Mouse (Mus musculus): ENCODE measurements around the gene Ppm1e.

Ppm1e gene

GRCm38 (mm10) chr11:87253294-87253693 is 105.5 kb downstream of the Ppm1e start:
- DNase-seq (ENCODE audit: low read depth, low spot score): no peak

GRCm38 (mm10) chr11:87250132-87250531 is 108.7 kb downstream of the Ppm1e start:
- DNase-seq (ENCODE audit: low read depth, low spot score): no peak

DNA sequence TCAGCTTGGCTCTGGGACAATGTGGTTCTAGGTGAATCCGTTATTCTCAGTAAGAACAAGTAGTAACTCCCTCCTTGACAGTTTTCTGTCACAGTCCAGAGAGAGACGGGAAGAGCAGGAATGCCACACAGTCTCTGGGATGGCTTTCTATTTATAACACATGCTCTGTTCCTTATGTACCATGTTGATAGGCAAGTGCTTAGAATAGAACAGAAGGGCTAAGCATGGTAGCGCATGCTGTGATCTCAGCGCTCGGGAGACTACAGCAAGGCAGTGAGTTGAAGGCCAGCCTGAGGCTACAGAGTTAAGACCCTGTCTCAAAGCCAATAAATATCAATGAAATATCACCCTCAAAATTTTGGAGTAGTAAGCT is 111.3 kb downstream of the Ppm1e start:
- DNase-seq (ENCODE audit: low read depth, low spot score): no peak

GRCm38 (mm10) chr11:87246724-87247493 is 111.9 kb downstream of the Ppm1e start:
- DNase-seq (ENCODE audit: low read depth, low spot score): no peak

GRCm38 (mm10) chr11:87246107-87246651 is 112.6 kb downstream of the Ppm1e start:
- no peak for DNase-seq (ENCODE audit: low read depth, low spot score)

- no peak for DNase-seq (ENCODE audit: low read depth, low spot score)
Observed at GRCm38 (mm10) chr11:87245171-87245840, 113.5 kb downstream of the Ppm1e start.

DNA sequence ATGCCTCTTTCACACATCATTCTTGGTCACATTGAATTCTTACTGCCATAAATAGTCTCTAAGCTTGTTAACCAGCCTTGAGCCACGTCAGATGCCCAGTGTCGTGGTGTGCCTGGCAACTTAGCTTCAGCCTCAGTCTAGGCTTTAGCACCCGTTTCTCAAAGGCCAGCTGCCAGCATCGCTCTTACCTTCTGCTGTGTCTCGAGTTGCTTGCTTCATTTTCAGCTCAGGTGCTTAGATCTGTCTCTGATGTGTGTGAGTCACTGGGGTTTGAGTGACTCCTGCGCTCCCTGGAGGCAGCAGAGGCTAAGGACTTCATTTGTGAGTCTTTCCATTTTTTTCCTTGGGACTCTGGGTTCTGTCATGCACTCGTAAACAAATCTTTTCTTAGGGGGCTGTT is 117.6 kb downstream of the Ppm1e start:
- DNase-seq (ENCODE audit: low read depth, low spot score): no peak

GRCm38 (mm10) chr11:87240833-87241215 is 118.0 kb downstream of the Ppm1e start:
- no peak for DNase-seq (ENCODE audit: low read depth, low spot score)

- DNase-seq (ENCODE audit: low read depth, low spot score): no peak
Observed at GRCm38 (mm10) chr11:87240141-87240832, 118.5 kb downstream of the Ppm1e start.

GRCm38 (mm10) chr11:87238891-87239530 is 119.8 kb downstream of the Ppm1e start:
- no peak for DNase-seq (ENCODE audit: low read depth, low spot score)

DNA sequence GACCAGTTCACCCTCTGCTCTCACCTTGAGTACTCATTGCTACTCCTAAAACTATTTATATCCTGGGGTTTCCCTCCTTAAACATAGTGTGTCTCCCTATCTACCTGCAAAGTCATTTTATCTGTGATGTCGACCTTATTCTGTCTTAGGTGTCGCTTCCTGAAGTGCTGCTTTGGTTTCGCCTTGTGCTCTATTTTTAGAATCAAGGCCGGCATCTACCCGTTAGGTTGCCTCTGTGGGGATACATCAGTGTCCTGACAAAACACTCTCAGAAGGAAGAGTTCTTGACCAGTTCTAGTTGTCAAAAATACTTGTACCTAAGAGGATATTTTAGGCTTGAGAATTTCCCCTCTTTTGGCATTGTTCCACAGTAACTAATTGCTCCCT is 123.3 kb downstream of the Ppm1e start:
- DNase-seq (ENCODE audit: low read depth, low spot score): no peak

DNA sequence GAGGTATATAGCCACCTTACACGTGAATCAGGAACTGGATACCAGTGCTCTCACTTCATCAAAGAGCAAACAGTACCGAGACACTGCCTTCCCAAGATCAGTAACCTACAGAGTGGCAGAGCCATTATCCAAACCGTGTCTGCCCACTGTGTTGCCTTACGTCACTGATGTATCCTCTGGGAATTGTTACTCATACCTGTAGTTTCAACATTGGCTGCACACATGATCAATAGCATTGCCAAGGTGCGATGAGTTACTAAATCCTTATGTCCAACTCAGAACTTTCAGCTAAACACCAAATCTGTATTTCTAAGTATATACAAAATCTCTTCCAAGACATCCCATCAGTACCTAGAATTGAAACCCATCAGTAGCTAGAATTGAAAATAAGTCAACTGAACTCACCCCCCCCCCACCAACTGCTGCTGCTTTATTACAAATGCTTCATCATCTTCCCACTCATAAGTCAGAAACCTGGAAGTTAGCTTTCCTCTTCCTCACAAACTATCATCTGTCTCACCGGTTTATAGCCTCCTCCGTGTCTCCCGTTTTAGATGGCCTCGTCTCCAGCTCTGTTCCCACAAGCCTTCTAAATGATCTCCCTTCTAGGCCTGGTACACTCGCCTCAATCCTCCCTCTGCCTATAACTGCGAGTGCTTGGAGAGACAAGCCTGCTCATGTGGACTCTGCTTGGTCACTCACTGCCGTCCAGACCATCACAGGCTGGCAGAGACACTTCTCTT is 123.9 kb downstream of the Ppm1e start:
- no peak for DNase-seq (ENCODE audit: low read depth, low spot score)

DNA sequence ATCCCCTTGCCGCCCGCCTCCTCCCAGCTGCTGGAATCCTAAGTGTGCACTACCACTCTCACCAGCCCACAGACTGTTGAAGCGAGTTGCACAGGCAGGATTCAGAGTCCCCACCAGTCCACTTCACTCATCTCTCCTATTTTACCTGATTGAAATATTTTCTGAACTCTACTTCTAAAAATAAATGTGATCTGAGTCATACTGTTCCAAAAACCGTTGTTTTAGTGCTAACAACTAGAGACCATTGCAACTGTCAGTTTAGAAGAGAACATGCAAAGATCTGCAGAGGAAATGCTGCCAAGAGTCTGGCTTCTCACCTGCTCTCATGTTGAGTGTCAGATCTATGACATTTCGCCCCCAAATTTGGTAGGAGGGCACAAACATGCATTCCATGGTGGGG is 125.4 kb downstream of the Ppm1e start:
- no peak for DNase-seq (ENCODE audit: low read depth, low spot score)

DNA sequence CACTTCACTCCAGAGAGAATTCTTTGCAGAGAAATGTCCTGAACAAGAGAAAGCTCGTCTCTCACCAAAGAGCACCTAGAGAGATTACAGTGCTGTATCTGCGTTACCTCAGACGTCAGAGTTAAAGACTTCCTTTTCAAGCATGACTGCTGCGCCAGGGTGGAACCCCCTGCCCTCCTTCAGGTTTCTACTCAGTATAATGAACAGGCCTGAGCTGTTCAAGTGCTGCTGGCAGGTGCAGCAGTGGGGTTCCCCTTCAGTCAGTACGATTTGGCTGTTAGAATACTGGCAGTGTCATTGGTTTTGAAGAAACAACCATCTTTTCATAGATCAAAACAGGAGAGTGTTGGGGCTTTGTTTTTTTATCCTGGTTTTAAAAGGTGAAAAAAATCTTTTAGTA is 131.8 kb downstream of the Ppm1e start:
- no peak for DNase-seq (ENCODE audit: low read depth, low spot score)

DNA sequence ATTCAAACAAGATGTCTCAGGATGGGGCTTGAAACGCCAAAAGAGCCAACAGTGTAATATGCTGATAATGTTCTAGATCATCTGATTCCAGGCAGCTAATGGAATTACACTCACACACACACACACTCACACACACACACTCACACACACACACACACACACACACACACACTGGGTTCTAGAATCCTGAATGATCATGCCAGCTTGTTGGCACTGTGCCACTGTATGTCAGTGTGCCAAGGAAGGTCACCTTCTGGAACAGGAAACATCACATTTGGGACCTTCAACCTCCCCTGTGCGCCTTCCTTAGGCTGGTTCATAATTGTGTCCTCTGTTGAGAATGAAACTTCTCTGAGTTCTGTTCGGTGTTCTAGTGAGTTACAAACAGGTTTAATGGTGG is 136.1 kb downstream of the Ppm1e start:
- no peak for DNase-seq (ENCODE audit: low read depth, low spot score)

DNA sequence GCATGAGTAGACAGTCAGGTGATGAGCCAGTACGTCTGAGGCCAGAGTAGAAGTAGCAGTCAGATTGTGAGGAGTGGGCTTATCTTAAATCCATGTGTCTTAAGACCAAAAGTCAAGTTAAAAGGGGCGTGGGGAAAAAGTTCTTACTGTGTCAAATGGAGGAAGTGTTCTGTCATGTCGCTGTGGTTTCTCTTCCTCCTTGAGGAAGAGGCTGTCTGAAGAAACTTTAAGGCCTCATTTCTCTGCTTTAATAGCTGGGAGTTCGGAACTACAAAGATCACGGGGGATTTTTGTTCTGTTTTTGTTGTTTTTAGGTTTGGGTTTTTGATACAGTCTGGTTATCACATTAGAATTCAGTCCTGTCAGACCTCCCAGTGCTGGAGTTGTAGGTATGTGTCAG is 146.5 kb downstream of the Ppm1e start:
- no peak for DNase-seq (ENCODE audit: low read depth, low spot score)
